18 mouse cellular contexts compared by ENCODE assay signal in the genomic region with DNA sequence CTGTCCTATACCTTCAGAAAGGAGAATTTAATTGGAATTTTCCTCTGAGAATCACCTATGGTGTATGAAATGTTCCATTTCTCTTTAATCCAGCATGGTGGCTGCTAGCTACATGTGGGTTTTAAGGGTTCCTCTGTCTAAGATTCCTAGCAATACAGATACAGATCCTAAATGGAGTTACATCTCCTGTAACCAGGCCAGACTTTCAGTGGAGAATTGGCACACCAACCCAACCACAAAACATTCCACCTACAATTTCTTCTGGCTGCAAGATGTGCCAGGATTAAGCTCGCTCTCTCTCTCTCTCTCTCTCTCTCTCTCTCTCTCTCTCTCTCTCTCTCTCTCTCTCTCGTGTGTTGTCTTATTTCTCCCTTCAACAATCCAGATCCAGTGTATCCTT.
DNase-seq lines count a peak whose midpoint lies in the region.
"Had no signal": no experiment of that assay in that cellular context is flagged by ENCODE, and none has a peak within 500 bp of the region (broad histone marks: within the 10 kb centered on the region; RNA-seq: fewer than 3 reads in every experiment).

No protein-coding gene starts in this region.

- intact Hi-C loops in left cerebral cortex, postnatal 4 days (cut with DNase I): no loop called here
- intact Hi-C loops in gastrocnemius, postnatal 36 days (cut with DNase I): no loop called here

- peak; percentile 7 to 51 for DNase-seq in frontal cortex, adult 2 months (ENCODE audit: extremely low spot score in 1 of 2, low spot score in 1 of 2)
- no peak for DNase-seq in frontal cortex, postnatal 10 days (ENCODE audit: low spot score in 2 of 2)
- DNase-seq in left cerebral cortex, adult 18-20 months (ENCODE audit: low spot score in 2 of 2): peak; percentile 9
- DNase-seq in left cerebral cortex, postnatal 4 days: no peak
- peak; percentile 53 for DNase-seq in Muller cell, postnatal 12 days (ENCODE audit: inconsistent ontology term)
- peak; percentile 71 for DNase-seq in brain, adult 2 months (ENCODE audit: low read depth, low spot score)
- DNase-seq in urinary bladder, postnatal 4 days (ENCODE audit: low spot score in 2 of 2): no peak
- no peak for DNase-seq in gastrocnemius, postnatal 36 days
- DNase-seq: adrenal gland, adult 8-10 months; adrenal gland, postnatal 14 days; adrenal gland, postnatal 36 days; cerebellum, adult 11 months; cerebellum, adult 18-20 months; cerebellum, adult 8-10 months; cerebellum, adult 9-11 months; cerebellum, postnatal 14 days; cerebellum, postnatal 36 days; embryo, embryonic 11 days had no signal

Comparison
In these comparisons a context has a peak if more than half of its experiments do, and no peak if none do; other contexts are left out.
1. DNase-seq: peak in frontal cortex, adult 2 months (2 of 2), left cerebral cortex, adult 18-20 months (2 of 2), Muller cell, postnatal 12 days (single experiment) and brain, adult 2 months (single experiment); none in frontal cortex, postnatal 10 days (0 of 2), left cerebral cortex, postnatal 4 days (single experiment), urinary bladder, postnatal 4 days (0 of 2) and gastrocnemius, postnatal 36 days (0 of 2).